Mouse (Mus musculus): ENCODE results near the gene Platr25. TPM values are rescaled to one million over a fixed set of nuclear protein-coding genes. Genes with fewer than 3 reads are reported as not detected.

Platr25 gene
- 18.9 TPM for polyA plus RNA-seq (2017; shearing (Covaris generic))

DNA sequence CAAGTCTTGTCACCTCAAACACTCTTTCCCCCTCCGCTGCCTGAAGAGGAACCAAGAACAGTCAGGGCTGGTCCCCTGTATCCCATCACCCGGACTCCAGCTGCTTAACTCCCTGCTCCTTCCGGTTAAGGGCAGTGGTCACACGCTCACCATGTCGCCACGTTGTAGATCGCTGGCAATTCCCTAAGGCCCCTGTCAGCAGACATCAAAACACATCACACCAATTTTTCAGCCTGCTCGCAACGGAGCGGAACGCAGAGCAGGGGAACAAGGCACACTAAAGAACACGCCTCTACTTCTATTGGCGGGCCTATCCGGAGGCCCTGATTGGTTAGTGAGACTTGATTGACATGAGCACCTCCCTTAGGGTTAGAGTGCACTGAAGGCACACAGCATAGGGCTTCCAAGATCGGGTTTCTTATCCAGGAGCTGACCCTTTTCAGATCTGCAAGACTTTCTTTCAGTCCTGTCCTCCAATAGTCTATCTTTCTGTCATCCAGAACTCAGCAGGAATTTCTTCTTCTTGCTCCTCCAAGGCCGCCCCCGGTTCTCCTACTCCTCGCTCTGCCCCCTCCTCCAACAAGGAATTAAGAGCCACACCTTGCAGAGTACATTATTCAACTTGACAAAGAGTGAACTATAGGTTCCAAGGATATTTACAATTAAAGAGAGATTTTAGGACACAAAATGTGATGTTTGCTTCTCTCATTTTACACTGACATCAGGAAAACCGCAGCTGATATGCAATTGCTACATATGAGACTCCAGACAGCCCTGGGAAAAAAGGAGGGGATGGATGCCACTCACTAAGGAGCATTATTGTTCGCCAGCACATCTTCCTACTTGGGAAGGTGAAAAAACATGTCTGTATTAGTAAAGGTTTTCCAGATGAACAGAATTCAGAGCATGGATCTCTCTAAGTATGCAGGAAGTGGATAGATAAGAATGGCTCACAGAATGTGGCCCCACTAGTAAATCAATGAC, at the start of gene Platr25:
Gene Platr25, minus strand, starts transcription at position 278 of the 984 bp plus-strand sequence.

DNA sequence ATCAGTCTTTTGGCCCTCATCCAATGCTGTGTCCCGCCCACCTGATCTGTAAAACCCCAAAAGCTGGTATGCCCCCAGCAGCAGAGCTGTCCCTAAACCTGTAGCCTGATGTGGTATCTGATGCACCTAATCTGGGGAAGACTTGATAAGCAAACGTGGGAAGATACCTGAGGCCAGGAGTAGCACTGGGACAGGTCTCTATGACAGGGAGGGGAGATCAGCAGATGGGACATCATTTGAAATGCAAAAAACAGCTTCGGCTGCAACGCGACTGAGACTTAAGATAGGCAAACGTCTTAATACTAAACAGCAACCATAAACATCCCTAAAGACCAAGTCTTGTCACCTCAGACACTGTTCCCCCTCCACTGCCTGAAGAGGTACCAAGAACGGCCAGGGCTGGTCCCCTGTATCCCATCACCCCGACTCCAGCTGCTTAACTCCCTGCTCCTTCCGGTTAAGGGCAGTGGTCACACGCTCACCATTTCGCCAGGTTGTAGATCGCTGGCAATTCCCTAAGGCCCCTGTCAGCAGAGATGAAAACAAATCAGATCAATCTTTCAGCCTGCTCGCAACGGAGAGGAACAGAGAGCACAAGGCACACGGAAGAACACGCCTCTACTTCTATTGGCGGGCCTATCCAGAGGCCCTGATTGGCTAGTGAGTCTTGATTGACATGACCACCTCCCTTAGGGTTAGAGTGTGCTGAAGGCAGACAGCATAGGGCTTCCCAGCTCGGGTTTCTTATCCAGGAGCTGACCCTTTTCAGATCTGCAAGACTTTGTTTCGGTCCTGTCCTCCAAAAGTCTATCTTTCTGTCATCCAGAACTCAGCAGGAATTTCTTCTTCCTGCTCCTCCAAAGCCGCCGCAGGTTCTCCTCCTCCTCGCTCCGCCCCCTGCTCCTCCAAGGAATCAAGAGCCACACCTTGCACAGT, 25.0 kb upstream of the Platr25 start, which contains the start of gene Gm5141:
Gene Gm5141, minus strand, starts transcription at position 610 of the 936 bp plus-strand sequence.

DNA sequence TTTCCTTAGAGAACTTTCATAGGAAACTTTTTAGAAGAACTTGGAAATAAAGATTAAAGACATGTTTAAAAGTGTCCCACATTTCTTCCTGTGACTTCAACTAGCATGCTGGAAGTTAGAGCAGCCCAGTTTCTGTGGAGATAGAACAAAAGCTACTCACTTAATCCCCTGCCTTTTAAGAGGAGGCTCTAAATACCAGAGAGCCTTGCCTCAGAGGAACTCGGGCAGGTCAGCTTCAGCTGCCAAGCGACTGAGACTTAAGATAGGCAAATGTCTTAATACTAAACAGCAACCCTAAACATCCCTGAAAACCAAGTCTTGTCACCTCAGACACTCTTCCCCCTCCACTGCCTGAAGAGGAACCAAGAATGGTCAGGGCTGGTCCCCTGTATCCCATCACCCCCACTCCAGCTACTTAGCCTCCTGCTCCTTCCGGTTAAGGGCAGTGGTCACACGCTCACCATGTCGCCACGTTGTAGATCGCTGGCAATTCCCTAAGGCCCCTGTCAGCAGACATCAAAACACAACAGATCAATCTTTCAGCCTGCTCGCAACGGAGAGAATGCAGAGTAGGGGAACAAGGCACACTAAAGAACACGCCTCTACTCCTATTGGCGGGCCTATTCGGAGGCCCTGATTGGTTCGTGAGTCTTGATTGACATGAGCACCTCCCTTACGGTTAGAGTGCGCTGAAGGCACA, 136.8 kb downstream of the Platr25 start, which contains the start of gene 6720489N17Rik:
Gene 6720489N17Rik, minus strand, starts transcription at position 606 of the 700 bp plus-strand sequence.

Other genes with a start within 250 kb of the Platr25 start
- not detected for gene Zfp935, start 202.2 kb downstream of the Platr25 start, polyA plus RNA-seq (2017; shearing (Covaris generic))
- 10.9 TPM for gene Zfp934, start 189.5 kb downstream of the Platr25 start, polyA plus RNA-seq (2017; shearing (Covaris generic))
- 3.1 TPM for gene 6720489N17Rik, start 136.5 kb downstream of the Platr25 start, polyA plus RNA-seq (2017; shearing (Covaris generic))
- 6.7 TPM for gene Gm5141, start 25.1 kb upstream of the Platr25 start, polyA plus RNA-seq (2017; shearing (Covaris generic))
- not detected for gene Fbp2, start 97.7 kb upstream of the Platr25 start, polyA plus RNA-seq (2017; shearing (Covaris generic))
- gene Fbp1, start 127.6 kb upstream of the Platr25 start, polyA plus RNA-seq (2017; shearing (Covaris generic)), result not detected
- gene 2010111I01Rik, start 204.2 kb upstream of the Platr25 start, polyA plus RNA-seq (2017; shearing (Covaris generic)), result 233 TPM